Mouse (Mus musculus) midbrain, embryonic 14.5 days (tissue): ENCODE measurements around the gene Elovl7. TPM values are rescaled to one million over a fixed set of nuclear protein-coding genes. Genes with fewer than 3 reads are reported as not detected.
A peak's percentile ranks its signal among the peaks of the same experiment; 100 is the strongest.

ENCODE experiments used
- ATAC-seq: fragments of 200-750 bp; cut with Nextera tagmentation; 2 replicates; pipeline ENCODE4 v1.8.0; 2017; ENCODE audit warnings: moderate number of reproducible peaks, moderate library complexity; ENCODE audit not compliant: low FRiP score, low TSS enrichment
- DNase-seq: peaks from one replicate; pipeline ENCODE4 v3.0.0-alpha.2; 2015
- H3K27ac ChIP-seq: fragments of 300-500 bp; sonication (generic); replicated peaks from 2 replicates; pipeline ENCODE4 v1.5.1; 2014; ENCODE audit warnings: mild to moderate bottlenecking, low read depth, low read length, moderate library complexity
- H3K27me3 ChIP-seq: fragments of 300-500 bp; sonication (generic); 2 replicates; pipeline ENCODE4 v1.6.1; 2014; ENCODE audit warnings: low read length, control low read depth, mixed read lengths; ENCODE audit not compliant: control insufficient read depth, insufficient read depth
- H3K36me3 ChIP-seq: fragments of 300-500 bp; sonication (generic); 2 replicates; pipeline ENCODE4 v1.6.1; 2014; ENCODE audit warnings: low read length, control low read depth; ENCODE audit not compliant: control insufficient read depth, insufficient read depth
- H3K4me1 ChIP-seq: fragments of 300-500 bp; sonication (generic); 2 replicates; pipeline ENCODE4 v1.6.1; 2014; ENCODE audit warnings: mild to moderate bottlenecking, antibody characterized with exemption, low read length, control low read depth; ENCODE audit not compliant: control insufficient read depth, insufficient read depth
- H3K4me2 ChIP-seq: fragments of 300-500 bp; sonication (generic); 2 replicates; pipeline ENCODE4 v1.6.1; 2014; ENCODE audit warnings: mild to moderate bottlenecking, low read length, moderate library complexity
- H3K4me3 ChIP-seq: fragments of 300-500 bp; sonication (generic); replicated peaks from 2 replicates; pipeline ENCODE4 v1.5.1; 2014; ENCODE audit warnings: low read depth, low read length
- H3K9ac ChIP-seq: fragments of 300-500 bp; sonication (generic); replicated peaks from 2 replicates; pipeline ENCODE4 v1.6.1; 2014; ENCODE audit warnings: mild to moderate bottlenecking, low read length, moderate library complexity
- H3K9me3 ChIP-seq: fragments of 300-500 bp; sonication (generic); 2 replicates; pipeline ENCODE4 v1.6.1; 2016; ENCODE audit warnings: low read length, control low read depth, mixed read lengths; ENCODE audit not compliant: control insufficient read depth
- WGBS: fragments of 180-500 bp; shearing (Covaris S2); extraction: QIAGEN DNeasy Blood & Tissue Kit; methylation state at CpG from one replicate; pipeline ENCODE4 v1.1.7; 2014; 5-methylcytosine and 5-hydroxymethylcytosine counted together
- polyA plus RNA-seq: library from polyadenylated mRNA; unstranded; fragments of >200 nt; fragmentation: Nextera tagmentation; extraction: Ambion mirVana; gene quantifications from 2 replicates; pipeline ENCODE4 v1.2.1, GENCODE M21; 2014

Gene Elovl7
- polyA plus RNA-seq, 1 experiment from 2014 or later = 1.5 TPM

DNA sequence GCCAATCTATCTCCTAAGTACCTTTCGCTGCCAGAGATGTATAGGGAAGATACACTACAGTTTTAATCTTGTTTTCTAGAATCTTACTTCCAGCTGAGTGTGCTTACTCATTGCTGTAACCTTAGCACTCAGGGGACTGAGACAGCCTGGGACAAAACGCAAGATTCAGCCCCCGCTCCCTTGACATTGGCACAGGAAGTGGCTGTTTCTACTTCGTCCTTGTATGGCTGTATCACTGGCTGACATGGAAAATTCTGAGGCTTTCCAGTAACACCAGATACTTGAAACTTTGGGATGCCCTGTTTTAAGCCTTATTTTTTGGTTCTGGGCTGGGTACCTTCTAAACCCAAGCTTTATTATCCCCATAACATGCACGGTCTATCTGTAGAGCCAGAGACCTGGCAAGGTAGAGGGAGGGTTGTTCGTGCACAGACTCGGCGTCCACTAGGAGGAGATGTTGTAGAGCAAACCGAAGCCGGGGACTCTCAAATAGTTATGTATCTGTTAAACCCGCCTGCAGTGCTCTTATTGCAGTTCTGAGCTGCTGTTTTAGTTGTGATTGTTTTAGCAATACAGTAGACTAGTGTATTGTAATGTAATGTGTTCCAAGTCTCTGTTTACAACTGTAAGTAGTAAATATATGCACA, 23.0 kb upstream of the Elovl7 start:
- Histone ChIP-seq H3K27me3 (no peaks in the 10 kb centered on the region), H3K9me3 (no peaks in the 10 kb centered on the region), H3K27ac (no peak overlapping the region), H3K9ac (no peak overlapping the region), H3K36me3 (peaks cover 35% of the 10 kb centered on the region), H3K4me3 (no peak overlapping the region), H3K4me2 (no peak overlapping the region), H3K4me1 (no peaks in the 10 kb centered on the region)
- no peak for ATAC-seq
- peak; percentile 84 for DNase-seq
- 68% methylated on average over 11 of the region's 11 CpGs for WGBS

DNA sequence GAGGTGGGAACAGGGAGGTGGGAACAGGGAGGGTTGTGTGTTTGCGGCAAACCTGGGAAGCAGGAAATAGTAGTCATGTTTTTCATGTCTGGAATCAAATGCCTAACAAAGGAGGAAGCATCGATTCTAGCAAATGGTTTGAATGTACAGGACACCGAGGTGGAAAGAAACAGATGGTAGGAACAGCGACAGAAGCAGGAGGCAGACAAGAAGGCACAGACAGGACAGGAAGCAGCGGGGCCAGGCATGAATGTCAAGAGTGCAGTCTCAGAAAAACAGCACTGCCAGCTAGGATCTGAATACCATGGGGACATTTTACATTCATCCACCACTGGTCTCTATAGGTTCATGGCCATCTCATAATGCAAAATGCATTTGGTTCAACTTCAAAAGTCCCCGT, 18.7 kb upstream of the Elovl7 start:
- Histone ChIP-seq H3K27me3 (no peaks in the 10 kb centered on the region), H3K36me3 (peaks cover 23% of the 10 kb centered on the region), H3K9me3 (no peaks in the 10 kb centered on the region), H3K4me2 (no peak overlapping the region), H3K27ac (no peak overlapping the region), H3K4me3 (no peak overlapping the region), H3K9ac (no peak overlapping the region), H3K4me1 (no peaks in the 10 kb centered on the region)
- ATAC-seq (no peak), DNase-seq (no peak)
- 95% methylated on average over 6 of the region's 6 CpGs for WGBS

DNA sequence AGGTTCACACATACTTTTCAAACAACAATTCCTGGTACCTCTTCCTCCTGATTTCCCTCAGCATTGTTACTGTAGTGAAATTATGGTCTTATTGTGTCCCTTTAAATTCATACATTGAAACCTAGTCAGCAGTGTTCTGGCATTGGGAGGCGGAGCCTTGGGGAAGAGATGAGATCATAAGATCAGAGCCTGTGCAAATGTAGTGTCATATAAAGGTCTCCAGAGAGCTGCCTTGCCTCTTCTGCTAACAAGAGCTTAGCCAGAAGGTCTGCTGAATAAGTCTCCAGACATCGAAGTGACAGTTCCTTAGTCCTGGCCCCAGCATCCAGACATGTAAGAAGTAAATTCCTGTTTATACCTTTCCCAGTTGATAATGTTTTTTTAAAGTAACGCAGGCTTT, 9.3 kb upstream of the Elovl7 start:
- Histone ChIP-seq H3K36me3 (no peaks in the 10 kb centered on the region), H3K9me3 (no peaks in the 10 kb centered on the region), H3K27ac (no peak overlapping the region), H3K27me3 (no peaks in the 10 kb centered on the region), H3K4me3 (no peak overlapping the region), H3K4me2 (no peak overlapping the region), H3K4me1 (no peaks in the 10 kb centered on the region), H3K9ac (no peak overlapping the region)
- ATAC-seq (no peak), DNase-seq (no peak)
- 85% methylated on average over 3 of the region's 3 CpGs for WGBS

DNA sequence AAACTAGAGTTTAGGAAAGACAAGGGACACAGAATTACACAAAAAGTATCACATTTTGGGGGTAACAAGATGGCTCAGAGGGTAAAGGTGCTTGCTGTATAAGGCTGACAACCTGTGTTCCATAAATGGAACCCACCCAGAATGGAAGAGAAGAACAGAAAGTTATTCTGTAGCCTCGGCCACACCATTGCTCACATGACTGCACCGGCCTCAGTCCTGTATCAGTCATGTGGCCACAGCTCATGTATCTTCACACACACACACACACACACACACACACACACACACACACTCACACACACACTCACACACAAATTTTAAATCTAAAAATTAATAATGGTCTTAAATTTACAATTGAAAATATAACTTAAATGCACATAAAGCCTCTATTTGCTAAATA, 6.8 kb upstream of the Elovl7 start:
- no peak overlapping the region for H3K9ac ChIP-seq
- H3K4me2 ChIP-seq = no peak overlapping the region
- no peaks in the 10 kb centered on the region for H3K36me3 ChIP-seq
- H3K4me1 ChIP-seq = no peaks in the 10 kb centered on the region
- H3K27ac ChIP-seq = no peak overlapping the region
- no peak overlapping the region for H3K4me3 ChIP-seq
- WGBS = 83% methylated on average over 2 of the region's 2 CpGs
- no peaks in the 10 kb centered on the region for H3K9me3 ChIP-seq
- no peak for ATAC-seq
- no peak for DNase-seq
- H3K27me3 ChIP-seq = peaks cover 2% of the 10 kb centered on the region; the same call in 1 of the 2 replicates

DNA sequence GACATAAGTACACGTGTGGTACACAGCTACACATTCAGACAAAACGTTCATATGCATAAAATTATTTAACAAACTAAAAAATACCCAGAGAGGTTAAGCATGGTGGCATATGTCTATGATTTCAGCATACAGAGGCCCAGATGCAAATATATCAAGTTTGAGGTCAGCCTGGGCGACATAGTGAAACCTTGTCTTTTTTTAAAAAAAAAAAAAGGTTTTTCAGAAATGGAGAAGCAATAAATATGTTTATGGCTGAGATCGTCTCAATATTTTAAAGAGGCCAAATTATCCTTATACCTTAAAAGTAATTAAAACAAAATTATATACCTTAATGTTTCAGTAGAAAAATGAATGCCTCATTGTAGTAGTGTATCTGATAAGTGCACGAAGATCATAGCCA, 6.1 kb upstream of the Elovl7 start:
- Histone ChIP-seq H3K4me3 (no peak overlapping the region), H3K9me3 (no peaks in the 10 kb centered on the region), H3K27ac (no peak overlapping the region), H3K4me1 (no peaks in the 10 kb centered on the region), H3K36me3 (no peaks in the 10 kb centered on the region), H3K4me2 (no peak overlapping the region), H3K9ac (no peak overlapping the region), H3K27me3 (peaks cover 5% of the 10 kb centered on the region; the same call in 1 of the 2 replicates)
- no peak for DNase-seq
- no peak for ATAC-seq
- 72% methylated on average over 5 of the region's 5 CpGs for WGBS

DNA sequence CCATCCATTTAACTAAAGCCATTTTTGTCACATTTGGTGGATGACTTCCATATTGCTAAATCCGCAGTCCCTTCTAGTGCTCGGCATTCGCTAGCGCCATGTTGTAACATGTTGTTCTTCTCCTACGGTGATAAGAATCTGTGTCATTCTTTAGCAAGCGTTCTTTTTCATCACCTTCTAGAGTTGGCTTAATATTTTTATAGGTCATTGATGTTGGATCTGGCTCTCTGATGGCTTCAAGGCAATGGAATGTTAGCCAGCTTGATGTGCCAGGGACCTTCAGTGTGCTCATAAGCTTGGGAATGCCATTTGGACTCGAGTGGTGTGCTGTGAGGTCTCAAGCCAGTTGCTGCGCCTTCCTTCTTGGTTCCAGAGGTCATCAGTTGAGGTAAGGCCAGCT, 3.2 kb upstream of the Elovl7 start:
- Histone ChIP-seq H3K4me2 (no peak overlapping the region), H3K4me3 (no peak overlapping the region)

DNA sequence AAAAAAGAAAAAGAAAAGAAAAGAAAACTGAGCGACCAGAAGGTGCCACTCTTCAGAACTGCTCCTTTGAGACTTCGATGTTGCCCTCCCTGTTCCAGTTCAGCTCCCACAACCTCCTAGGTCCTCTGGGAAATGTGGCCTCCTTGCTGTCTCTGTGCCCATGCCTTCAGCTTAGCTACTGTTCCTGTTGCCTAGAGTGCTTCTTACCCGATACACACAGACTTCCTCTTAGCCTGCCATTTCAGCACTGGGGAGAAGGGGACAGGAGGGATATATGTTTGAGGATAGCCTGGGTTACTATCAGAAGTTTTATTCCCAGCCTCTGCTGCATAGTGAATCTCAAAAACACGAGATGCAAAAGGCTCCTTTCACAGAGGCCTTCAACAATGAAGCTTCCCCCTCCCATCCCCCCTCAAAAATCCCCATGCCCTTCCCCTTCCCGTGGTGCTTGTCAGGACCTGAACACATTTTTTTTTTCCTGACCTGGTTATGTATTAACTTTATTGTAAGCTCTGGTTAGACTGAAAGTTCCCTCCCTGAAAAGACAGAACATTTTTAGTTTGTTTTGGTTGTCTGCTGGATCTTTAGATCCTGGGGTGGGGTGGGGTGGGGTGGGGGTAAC, 1.7 kb upstream of the Elovl7 start:
- Histone ChIP-seq H3K9ac (no peak overlapping the region), H3K27ac (no peak overlapping the region), H3K4me2 (no peak overlapping the region), H3K36me3 (no peaks in the 10 kb centered on the region), H3K9me3 (no peaks in the 10 kb centered on the region), H3K4me3 (no peak overlapping the region), H3K27me3 (peaks cover 21% of the 10 kb centered on the region), H3K4me1 (peaks cover 6% of the 10 kb centered on the region; the same call in 1 of the 2 replicates)
- no peak for ATAC-seq
- no peak for DNase-seq
- WGBS = 43% methylated on average over 5 of the region's 5 CpGs

More for the DNA sequence above, 3.2 kb upstream of the Elovl7 start:
- Histone ChIP-seq H3K4me1 (peaks cover 6% of the 10 kb centered on the region; the same call in 1 of the 2 replicates), H3K9me3 (no peaks in the 10 kb centered on the region), H3K27ac (no peak overlapping the region), H3K27me3 (peaks cover 14% of the 10 kb centered on the region), H3K9ac (no peak overlapping the region), H3K36me3 (no peaks in the 10 kb centered on the region)
- WGBS = 90% methylated on average over 8 of the region's 8 CpGs
- ATAC-seq (no peak), DNase-seq (no peak)

DNA sequence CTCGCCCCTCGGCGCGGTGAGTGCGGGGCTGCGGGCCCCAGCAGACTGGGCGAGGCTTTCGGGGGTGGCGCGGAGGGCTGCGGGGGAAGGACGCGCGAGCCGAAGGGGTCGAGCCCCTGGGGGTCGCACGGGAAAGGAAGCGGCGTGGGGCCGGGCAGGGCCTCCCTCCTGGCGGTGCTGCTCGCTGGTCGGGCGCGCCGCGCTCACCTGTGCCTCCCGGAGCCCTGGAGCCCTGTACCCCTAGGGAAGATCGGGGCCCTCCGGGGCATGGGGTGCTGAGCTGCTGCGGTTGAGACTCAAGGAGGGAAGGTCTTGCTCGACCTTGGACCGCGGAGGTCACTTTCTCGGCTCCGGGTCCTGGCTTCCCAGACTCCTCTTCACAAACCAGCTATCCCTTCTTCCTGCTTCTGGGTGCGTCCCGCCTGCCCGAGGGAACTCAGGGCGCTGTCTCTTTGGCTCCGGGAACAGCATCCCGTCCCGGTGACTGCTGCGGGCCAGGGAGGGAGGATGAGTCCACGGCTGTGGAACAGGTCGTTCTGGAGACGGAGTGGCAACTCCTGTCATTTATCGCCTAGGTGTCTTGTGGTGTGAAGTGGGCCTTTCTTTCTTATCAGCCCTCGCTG, 392 bp downstream of the Elovl7 start:
- H3K27me3 ChIP-seq = peaks cover 21% of the 10 kb centered on the region
- peak overlapping the region; percentile 59 for H3K9ac ChIP-seq
- peaks cover 6% of the 10 kb centered on the region; the same call in 1 of the 2 replicates for H3K4me1 ChIP-seq
- H3K9me3 ChIP-seq = no peaks in the 10 kb centered on the region
- H3K36me3 ChIP-seq = no peaks in the 10 kb centered on the region
- ATAC-seq (peak; percentile 65), DNase-seq (no peak)
- under 1% methylated on average over 49 of the region's 50 CpGs for WGBS
- peak overlapping the region; percentile 77 for H3K4me3 ChIP-seq
- H3K27ac ChIP-seq = no peak overlapping the region
- peak overlapping the region; percentile 100 for H3K4me2 ChIP-seq
